Mouse (Mus musculus) layer of hippocampus, adult 9-11 months (tissue): Measurements from ENCODE around the gene Dlgap4.

Source experiments
- DNase-seq: peaks from one replicate; pipeline ENCODE4 v3.0.0; 2022

Gene Dlgap4

GRCm38 (mm10) chr2:156809579-156809978, 196.1 kb downstream of the Dlgap4 start:
- peak; percentile 38 for DNase-seq

GRCm38 (mm10) chr2:156810716-156811115, 197.2 kb downstream of the Dlgap4 start:
- no peak for DNase-seq

GRCm38 (mm10) chr2:156811556-156811955, 198.1 kb downstream of the Dlgap4 start:
- DNase-seq = no peak
